Mouse (Mus musculus): ENCODE results near the gene Abcg8. TPM values are rescaled to one million over a fixed set of nuclear protein-coding genes. Genes with fewer than 3 reads are reported as not detected.
A peak's percentile ranks its signal among the peaks of the same experiment; 100 is the strongest.

The Abcg8 gene
- polyA plus RNA-seq, 1 experiment from 2014 or later: 0.09 TPM

DNA sequence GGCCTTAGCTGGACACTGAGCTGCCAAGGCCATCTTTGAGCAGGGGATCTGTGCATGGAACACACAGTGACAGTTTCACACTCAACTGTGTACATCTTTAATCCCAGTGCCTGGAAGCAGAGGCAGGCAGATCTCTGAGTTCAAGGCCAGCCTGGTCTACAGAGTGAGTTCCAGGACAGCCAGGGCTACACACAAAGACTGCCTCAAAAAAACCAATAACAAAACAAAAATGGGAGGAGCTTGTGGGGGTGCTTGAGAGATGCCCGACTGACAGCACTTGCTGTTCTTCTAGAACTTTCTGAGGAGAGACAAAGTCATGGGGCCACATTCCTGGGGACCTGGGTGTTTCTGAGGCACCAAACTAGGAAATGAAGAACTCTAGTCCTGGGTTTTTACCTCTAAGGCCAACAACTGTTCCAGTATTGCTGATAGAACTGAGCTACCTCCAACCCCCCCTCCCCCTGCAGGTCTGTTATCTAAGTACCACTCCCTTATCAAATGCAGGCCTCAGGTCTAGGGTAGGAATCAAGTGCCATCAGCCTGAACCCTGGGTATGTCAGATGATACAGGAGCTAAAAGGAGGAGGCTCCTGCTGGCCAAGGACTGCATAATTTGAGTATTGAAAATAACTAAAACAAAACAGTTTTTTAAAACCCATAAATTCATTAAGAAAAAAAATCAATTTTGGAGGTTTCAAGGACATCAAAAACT is 52.3 kb downstream of the Abcg8 start:
- no peak for ATAC-seq (ENCODE audit: low FRiP score, low TSS enrichment)
- Histone ChIP-seq H3K27me3 (ENCODE audit: control insufficient read depth, insufficient read depth, low read length) (no peaks in the 10 kb centered on the region), H3K27ac (replicated peaks; ENCODE audit: low read depth, low read length) (no peak overlapping the region), H3K4me2 (ENCODE audit: low read length) (no peak overlapping the region), H3K36me3 (ENCODE audit: control insufficient read depth, insufficient read depth, low read length) (peaks cover 46% of the 10 kb centered on the region), H3K4me3 (replicated peaks; ENCODE audit: low read depth, low read length) (no peak overlapping the region), H3K9me3 (ENCODE audit: control insufficient read depth, low read length) (no peaks in the 10 kb centered on the region), H3K9ac (replicated peaks; ENCODE audit: low read length) (no peak overlapping the region), H3K4me1 (ENCODE audit: control insufficient read depth, insufficient read depth, low read length) (no peaks in the 10 kb centered on the region)
- no peak for DNase-seq
- 70% methylated on average over 1 of the region's 1 CpGs for WGBS

DNA sequence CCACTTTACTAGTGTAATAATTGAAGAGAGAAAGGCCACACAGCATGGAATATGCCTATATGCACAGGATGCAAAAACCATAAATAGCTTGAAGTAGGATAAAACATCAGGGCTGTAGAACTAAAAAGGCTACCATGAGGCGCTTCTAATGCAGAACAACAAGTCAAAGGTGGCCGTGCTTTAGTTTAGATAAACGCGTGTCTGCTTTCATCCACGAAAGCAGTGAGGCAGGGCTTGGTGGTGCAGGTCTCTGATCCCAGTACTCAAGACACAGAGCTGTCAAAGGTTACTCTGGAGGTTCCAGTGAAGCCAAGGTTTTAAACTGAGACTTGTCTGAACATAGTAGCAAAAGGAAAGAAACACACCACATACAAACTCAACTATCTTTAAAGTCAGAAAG is 53.0 kb downstream of the Abcg8 start:
- DNase-seq (no peak), ATAC-seq (ENCODE audit: low FRiP score, low TSS enrichment) (no peak)
- H3K27ac ChIP-seq (replicated peaks; ENCODE audit: low read depth, low read length): no peak overlapping the region
- peaks cover 41% of the 10 kb centered on the region for H3K36me3 ChIP-seq (ENCODE audit: control insufficient read depth, insufficient read depth, low read length)
- H3K27me3 ChIP-seq (ENCODE audit: control insufficient read depth, insufficient read depth, low read length): no peaks in the 10 kb centered on the region
- H3K4me2 ChIP-seq (ENCODE audit: low read length): no peak overlapping the region
- 94% methylated on average over 5 of the region's 5 CpGs for WGBS
- H3K9me3 ChIP-seq (ENCODE audit: control insufficient read depth, low read length): no peaks in the 10 kb centered on the region
- H3K9ac ChIP-seq (replicated peaks; ENCODE audit: low read length): no peak overlapping the region
- H3K4me3 ChIP-seq (replicated peaks; ENCODE audit: low read depth, low read length): no peak overlapping the region
- no peaks in the 10 kb centered on the region for H3K4me1 ChIP-seq (ENCODE audit: control insufficient read depth, insufficient read depth, low read length)

DNA sequence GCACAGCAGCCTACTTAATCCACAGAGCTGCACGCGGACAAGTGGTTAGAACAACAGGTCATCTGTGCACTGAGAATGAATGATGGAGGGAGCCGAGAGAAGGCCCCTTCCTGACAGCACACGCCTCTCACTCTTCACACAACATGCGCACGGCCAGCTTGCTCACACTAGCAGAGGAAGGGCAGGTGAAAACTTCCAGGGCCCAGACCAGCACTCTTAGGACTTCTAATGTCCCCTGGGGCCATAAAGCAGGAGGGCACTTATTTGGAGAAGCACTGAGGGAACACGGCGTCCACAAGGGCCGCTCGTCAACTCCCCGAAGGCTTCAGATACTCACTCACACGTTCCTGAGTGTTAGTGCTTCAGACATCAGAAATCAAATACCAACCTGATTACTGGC is 55.3 kb downstream of the Abcg8 start:
- Histone ChIP-seq H3K9me3 (ENCODE audit: control insufficient read depth, low read length) (no peaks in the 10 kb centered on the region), H3K36me3 (ENCODE audit: control insufficient read depth, insufficient read depth, low read length) (peaks cover 23% of the 10 kb centered on the region), H3K4me2 (ENCODE audit: low read length) (no peak overlapping the region), H3K4me1 (ENCODE audit: control insufficient read depth, insufficient read depth, low read length) (no peaks in the 10 kb centered on the region), H3K27me3 (ENCODE audit: control insufficient read depth, insufficient read depth, low read length) (no peaks in the 10 kb centered on the region), H3K4me3 (replicated peaks; ENCODE audit: low read depth, low read length) (no peak overlapping the region), H3K9ac (replicated peaks; ENCODE audit: low read length) (no peak overlapping the region), H3K27ac (replicated peaks; ENCODE audit: low read depth, low read length) (no peak overlapping the region)
- ATAC-seq (ENCODE audit: low FRiP score, low TSS enrichment): no peak
- no peak for DNase-seq
- WGBS: 92% methylated on average over 12 of the region's 12 CpGs

DNA sequence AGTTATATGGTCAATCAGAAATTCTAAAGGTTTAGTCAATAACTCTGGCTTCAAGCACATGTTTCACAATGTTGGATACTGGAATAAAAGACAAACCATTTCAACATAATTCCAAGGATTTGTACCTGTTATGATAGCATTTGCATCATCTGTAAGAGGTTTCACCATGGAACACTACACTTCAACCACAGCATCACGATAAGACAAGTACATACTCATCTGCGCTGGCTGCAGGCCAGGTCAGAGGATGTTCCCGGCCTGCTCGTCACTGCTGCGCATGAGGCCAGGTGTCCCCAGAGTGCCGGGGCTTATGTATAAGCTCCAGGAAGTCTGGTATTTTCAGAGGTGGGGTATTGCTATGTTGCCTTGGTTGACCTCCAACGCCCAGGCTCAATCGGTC is 56.5 kb downstream of the Abcg8 start:
- DNase-seq (no peak), ATAC-seq (ENCODE audit: low FRiP score, low TSS enrichment) (no peak)
- Histone ChIP-seq H3K9ac (replicated peaks; ENCODE audit: low read length) (no peak overlapping the region), H3K27ac (replicated peaks; ENCODE audit: low read depth, low read length) (no peak overlapping the region), H3K9me3 (ENCODE audit: control insufficient read depth, low read length) (no peaks in the 10 kb centered on the region), H3K36me3 (ENCODE audit: control insufficient read depth, insufficient read depth, low read length) (peaks cover 20% of the 10 kb centered on the region), H3K4me1 (ENCODE audit: control insufficient read depth, insufficient read depth, low read length) (no peaks in the 10 kb centered on the region), H3K4me3 (replicated peaks; ENCODE audit: low read depth, low read length) (no peak overlapping the region), H3K4me2 (ENCODE audit: low read length) (no peak overlapping the region), H3K27me3 (ENCODE audit: control insufficient read depth, insufficient read depth, low read length) (no peaks in the 10 kb centered on the region)
- WGBS: 93% methylated on average over 8 of the region's 8 CpGs

DNA sequence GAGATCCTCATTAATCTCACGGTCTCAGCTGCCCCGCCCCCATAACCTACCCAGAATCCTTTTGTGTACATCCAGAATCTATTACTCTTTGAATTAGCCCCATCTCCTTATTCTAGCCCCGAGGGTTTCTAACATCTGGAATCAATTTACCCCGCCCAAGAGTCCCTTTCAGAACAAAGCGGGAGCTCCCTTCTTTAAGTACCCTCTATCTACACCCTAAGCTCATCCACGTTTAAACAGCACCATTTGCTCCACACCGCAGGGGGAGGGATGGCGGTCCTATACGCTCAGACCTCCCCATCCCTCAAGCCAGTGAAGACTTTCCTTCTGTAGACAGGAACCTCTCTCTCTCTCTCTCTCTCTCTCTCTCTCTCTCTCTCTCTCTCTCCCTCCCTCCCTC is 60.6 kb downstream of the Abcg8 start:
- H3K27ac ChIP-seq (replicated peaks; ENCODE audit: low read depth, low read length): no peak overlapping the region
- H3K4me1 ChIP-seq (ENCODE audit: control insufficient read depth, insufficient read depth, low read length): no peaks in the 10 kb centered on the region
- no peak overlapping the region for H3K4me2 ChIP-seq (ENCODE audit: low read length)
- no peaks in the 10 kb centered on the region for H3K27me3 ChIP-seq (ENCODE audit: control insufficient read depth, insufficient read depth, low read length)
- DNase-seq (no peak), ATAC-seq (ENCODE audit: low FRiP score, low TSS enrichment) (no peak)
- WGBS: 82% methylated on average over 9 of the region's 9 CpGs
- H3K36me3 ChIP-seq (ENCODE audit: control insufficient read depth, insufficient read depth, low read length): 0 out of 2 replicates have a peak, but pooled peaks cover 3% of the 10 kb centered on the region
- no peaks in the 10 kb centered on the region for H3K9me3 ChIP-seq (ENCODE audit: control insufficient read depth, low read length)
- no peak overlapping the region for H3K4me3 ChIP-seq (replicated peaks; ENCODE audit: low read depth, low read length)
- H3K9ac ChIP-seq (replicated peaks; ENCODE audit: low read length): no peak overlapping the region

DNA sequence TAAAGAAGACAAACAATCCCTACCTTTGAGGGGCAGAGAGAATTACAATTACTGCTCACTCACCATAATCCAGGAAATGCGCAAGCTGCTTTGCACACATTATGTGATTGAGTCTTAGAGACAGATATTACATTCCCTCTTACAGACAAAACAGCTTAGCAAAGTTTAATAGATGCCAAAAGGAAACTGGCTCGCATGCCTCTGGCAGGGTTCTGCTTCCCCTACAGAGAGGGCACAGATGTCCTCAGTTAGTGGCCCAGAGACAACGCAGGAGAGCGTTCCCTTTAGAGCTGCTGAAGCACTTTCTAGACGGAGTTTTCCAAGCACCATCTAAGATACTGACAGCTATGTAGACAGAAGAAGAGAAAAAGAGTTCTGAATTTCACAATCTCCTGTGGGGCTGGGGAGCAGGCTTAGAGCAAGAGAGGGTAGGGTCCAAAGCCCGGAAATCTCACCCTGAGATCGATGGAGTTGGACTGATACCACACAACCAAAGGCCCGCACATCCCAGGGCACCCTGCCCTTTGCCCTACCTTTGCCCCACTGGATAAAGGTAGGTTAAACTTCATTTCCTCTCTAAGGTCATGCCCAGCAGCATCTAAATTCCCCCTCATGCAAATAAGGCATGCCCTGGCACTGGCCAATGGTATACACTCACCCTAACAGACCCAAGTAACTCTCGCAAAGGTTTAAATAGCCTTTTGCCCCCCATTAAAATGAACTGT is 62.1 kb downstream of the Abcg8 start:
- Histone ChIP-seq H3K4me2 (ENCODE audit: low read length) (no peak overlapping the region), H3K9me3 (ENCODE audit: control insufficient read depth, low read length) (no peaks in the 10 kb centered on the region), H3K4me1 (ENCODE audit: control insufficient read depth, insufficient read depth, low read length) (no peaks in the 10 kb centered on the region), H3K27me3 (ENCODE audit: control insufficient read depth, insufficient read depth, low read length) (no peaks in the 10 kb centered on the region), H3K36me3 (ENCODE audit: control insufficient read depth, insufficient read depth, low read length) (no peaks in the 10 kb centered on the region), H3K4me3 (replicated peaks; ENCODE audit: low read depth, low read length) (no peak overlapping the region), H3K9ac (replicated peaks; ENCODE audit: low read length) (no peak overlapping the region), H3K27ac (replicated peaks; ENCODE audit: low read depth, low read length) (no peak overlapping the region)
- ATAC-seq (ENCODE audit: low FRiP score, low TSS enrichment) (no peak), DNase-seq (no peak)
- WGBS: 79% methylated on average over 9 of the region's 9 CpGs

DNA sequence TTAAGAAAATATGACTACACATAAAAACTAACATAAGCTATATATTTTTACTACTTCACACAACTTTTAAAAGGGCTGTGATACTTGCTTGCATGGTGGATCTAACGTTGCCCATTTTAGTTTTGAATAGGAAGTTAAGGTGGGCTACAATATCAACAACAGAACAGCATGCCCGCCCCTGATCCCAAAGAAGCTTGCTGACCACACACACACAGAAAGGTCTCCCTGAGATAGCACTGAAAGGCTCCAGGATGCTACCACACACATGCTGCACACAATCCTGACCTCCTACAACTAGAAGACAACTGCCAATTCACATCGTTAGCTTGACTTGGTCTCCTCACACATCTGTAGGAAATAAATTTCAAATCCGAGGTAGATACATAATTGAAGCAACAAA is 68.2 kb downstream of the Abcg8 start:
- Histone ChIP-seq H3K9ac (replicated peaks; ENCODE audit: low read length) (no peak overlapping the region), H3K9me3 (ENCODE audit: control insufficient read depth, low read length) (no peaks in the 10 kb centered on the region), H3K36me3 (ENCODE audit: control insufficient read depth, insufficient read depth, low read length) (no peaks in the 10 kb centered on the region; the same call in 1 of the 2 replicates), H3K27ac (replicated peaks; ENCODE audit: low read depth, low read length) (no peak overlapping the region), H3K27me3 (ENCODE audit: control insufficient read depth, insufficient read depth, low read length) (no peaks in the 10 kb centered on the region), H3K4me3 (replicated peaks; ENCODE audit: low read depth, low read length) (no peak overlapping the region), H3K4me1 (ENCODE audit: control insufficient read depth, insufficient read depth, low read length) (peaks cover 16% of the 10 kb centered on the region), H3K4me2 (ENCODE audit: low read length) (no peak overlapping the region)
- DNase-seq (no peak), ATAC-seq (ENCODE audit: low FRiP score, low TSS enrichment) (no peak)
- 77% methylated on average over 4 of the region's 4 CpGs for WGBS

DNA sequence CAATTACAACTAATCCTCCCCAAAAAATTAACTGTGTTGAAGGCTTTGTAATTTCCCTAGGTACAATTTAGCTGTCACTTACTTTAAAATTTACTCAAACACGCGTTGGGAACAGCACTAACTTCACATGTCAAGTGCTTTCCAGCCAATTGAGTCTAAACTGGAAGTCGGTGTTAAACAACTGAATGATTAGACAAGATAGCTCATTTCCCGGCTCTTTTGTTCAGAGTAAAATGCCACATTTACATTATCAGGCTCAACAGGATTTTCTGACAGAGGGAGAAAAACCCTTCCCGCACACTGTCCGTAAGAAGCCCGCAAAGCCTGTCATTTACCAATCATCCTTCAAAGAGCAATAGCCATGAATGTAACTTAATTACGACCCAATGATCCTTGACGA is 68.9 kb downstream of the Abcg8 start:
- Histone ChIP-seq H3K9me3 (ENCODE audit: control insufficient read depth, low read length) (no peaks in the 10 kb centered on the region), H3K27ac (replicated peaks; ENCODE audit: low read depth, low read length) (no peak overlapping the region), H3K27me3 (ENCODE audit: control insufficient read depth, insufficient read depth, low read length) (no peaks in the 10 kb centered on the region), H3K9ac (replicated peaks; ENCODE audit: low read length) (no peak overlapping the region), H3K4me2 (ENCODE audit: low read length) (no peak overlapping the region), H3K4me3 (replicated peaks; ENCODE audit: low read depth, low read length) (no peak overlapping the region), H3K36me3 (ENCODE audit: control insufficient read depth, insufficient read depth, low read length) (peaks cover under 1% of the 10 kb centered on the region; the same call in 1 of the 2 replicates), H3K4me1 (ENCODE audit: control insufficient read depth, insufficient read depth, low read length) (peaks cover 19% of the 10 kb centered on the region)
- no peak for ATAC-seq (ENCODE audit: low FRiP score, low TSS enrichment)
- 46% methylated on average over 9 of the region's 9 CpGs for WGBS
- DNase-seq: peak; percentile 39

DNA sequence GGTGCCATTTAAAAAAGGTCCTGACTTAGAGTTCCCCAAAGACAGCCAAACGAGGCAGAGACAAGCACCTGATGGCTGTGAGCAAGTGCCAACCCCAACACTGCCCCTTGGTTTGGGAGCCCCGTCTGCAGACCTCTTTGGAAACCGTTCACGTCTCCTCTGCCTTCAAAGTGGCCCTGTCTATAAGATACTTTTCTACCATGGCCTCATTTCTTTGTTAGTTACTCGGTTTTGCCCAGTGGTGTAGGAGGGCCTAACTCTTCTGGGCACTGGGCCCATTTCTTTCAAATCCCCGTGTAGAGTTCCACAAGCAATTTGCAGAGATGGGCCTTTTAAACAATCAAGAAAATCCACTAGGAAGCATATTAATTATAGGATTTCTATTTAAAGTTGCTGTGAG is 71.1 kb downstream of the Abcg8 start:
- no peak overlapping the region for H3K9ac ChIP-seq (replicated peaks; ENCODE audit: low read length)
- no peak overlapping the region for H3K4me3 ChIP-seq (replicated peaks; ENCODE audit: low read depth, low read length)
- peaks cover 34% of the 10 kb centered on the region for H3K4me1 ChIP-seq (ENCODE audit: control insufficient read depth, insufficient read depth, low read length)
- DNase-seq (peak; percentile 53), ATAC-seq (ENCODE audit: low FRiP score, low TSS enrichment) (no peak)
- 69% methylated on average over 6 of the region's 6 CpGs for WGBS
- no peak overlapping the region for H3K4me2 ChIP-seq (ENCODE audit: low read length)
- H3K36me3 ChIP-seq (ENCODE audit: control insufficient read depth, insufficient read depth, low read length): peaks cover 3% of the 10 kb centered on the region; the same call in 1 of the 2 replicates
- H3K27me3 ChIP-seq (ENCODE audit: control insufficient read depth, insufficient read depth, low read length): no peaks in the 10 kb centered on the region
- H3K9me3 ChIP-seq (ENCODE audit: control insufficient read depth, low read length): no peaks in the 10 kb centered on the region
- no peak overlapping the region for H3K27ac ChIP-seq (replicated peaks; ENCODE audit: low read depth, low read length)
